Mouse (Mus musculus) hindbrain, postnatal 0 days (tissue): ENCODE measurements at regions not wholly inside any gene's neighbourhood (a gene's known extent, or its start where the extent isn't known, plus 50 kb on each side); places are given as distances from the start of the nearest gene placed in this dataset.
"Not testable (repeated sequence)": the region's sequence is repeated elsewhere in the genome, so short reads cannot be mapped to it uniquely, and the experiment has no call there.

ENCODE experiments used
- ATAC-seq: fragments of 200-750 bp; cut with Nextera tagmentation; 2 replicates; pipeline ENCODE4 v1.8.0; 2017; ENCODE audit warnings: mild to moderate bottlenecking, moderate TSS enrichment, moderate library complexity
- DNase-seq: peaks from one replicate; pipeline ENCODE4 v3.0.0-alpha.2; 2015; ENCODE audit warnings: low spot score
- H3K27ac ChIP-seq: fragments of 300-500 bp; sonication (generic); 2 replicates; pipeline ENCODE4 v1.5.1; 2014; ENCODE audit warnings: mild to moderate bottlenecking
- H3K27me3 ChIP-seq: fragments of 300-500 bp; sonication (generic); 2 replicates; pipeline ENCODE4 v1.6.1; 2014; ENCODE audit warnings: low read length, mixed read lengths; ENCODE audit not compliant: insufficient read depth
- H3K36me3 ChIP-seq: fragments of 300-500 bp; sonication (generic); 2 replicates; pipeline ENCODE4 v1.6.1; 2014; ENCODE audit warnings: low read length, mixed read lengths; ENCODE audit not compliant: insufficient read depth
- H3K4me1 ChIP-seq: fragments of 300-500 bp; sonication (generic); 2 replicates; pipeline ENCODE4 v1.6.1; 2014; ENCODE audit warnings: antibody characterized with exemption, low read length, mixed read lengths; ENCODE audit not compliant: insufficient read depth
- H3K4me2 ChIP-seq: fragments of 300-500 bp; sonication (generic); 2 replicates; pipeline ENCODE4 v1.6.1; 2014; ENCODE audit warnings: low read depth, mild to moderate bottlenecking, low read length, moderate library complexity, mixed read lengths
- H3K4me3 ChIP-seq: fragments of 300-500 bp; sonication (generic); 2 replicates; pipeline ENCODE4 v1.5.1; 2014; ENCODE audit warnings: low read length
- H3K9ac ChIP-seq: fragments of 300-500 bp; sonication (generic); replicated peaks from 2 replicates; pipeline ENCODE4 v1.6.1; 2014; ENCODE audit warnings: mild to moderate bottlenecking, low read length, moderate library complexity, mixed read lengths
- H3K9me3 ChIP-seq: fragments of 300-500 bp; sonication (generic); 2 replicates; pipeline ENCODE4 v1.6.1; 2016; ENCODE audit warnings: low read length, mixed read lengths
- CTCF ChIP-seq: IDR thresholded peaks from 2 replicates; pipeline ENCODE4 v1.5.1; 2016; ENCODE audit warnings: antibody characterized with exemption, control low read depth, low read depth
- WGBS: fragments of 180-500 bp; shearing (Covaris S2); extraction: QIAGEN DNeasy Blood & Tissue Kit; methylation state at CpG from one replicate; pipeline ENCODE4 v1.1.7; 2014; 5-methylcytosine and 5-hydroxymethylcytosine counted together

- no peak overlapping the region for H3K4me2 ChIP-seq
- H3K36me3 ChIP-seq = no peaks in the 10 kb centered on the region
- no peak overlapping the region for H3K27ac ChIP-seq
- H3K27me3 ChIP-seq = no peaks in the 10 kb centered on the region
- TF ChIP-seq CTCF = no peak
- no peak for DNase-seq
- no peaks in the 10 kb centered on the region for H3K9me3 ChIP-seq
- no peak for ATAC-seq
- H3K9ac ChIP-seq = no peak overlapping the region
- no peaks in the 10 kb centered on the region for H3K4me1 ChIP-seq
- H3K4me3 ChIP-seq = no peak overlapping the region
- 94% methylated on average over 10 of the region's 10 CpGs for WGBS
These were observed 524.3 kb downstream of the Epha7 start for GRCm38 (mm10) chr4:29337245-29337644.

GRCm38 (mm10) chr4:29362191-29362590 is 549.3 kb downstream of the Epha7 start:
- ATAC-seq = no peak
- 62% methylated on average over 1 of the region's 1 CpGs for WGBS

GRCm38 (mm10) chr4:29389282-29389681 is 576.4 kb downstream of the Epha7 start:
- Histone ChIP-seq H3K36me3 (no peaks in the 10 kb centered on the region), H3K9me3 (no peaks in the 10 kb centered on the region), H3K4me3 (no peak overlapping the region), H3K4me2 (no peak overlapping the region), H3K4me1 (no peaks in the 10 kb centered on the region), H3K27ac (no peak overlapping the region), H3K27me3 (no peaks in the 10 kb centered on the region), H3K9ac (no peak overlapping the region)
- ATAC-seq (no peak), DNase-seq (no peak)
- 94% methylated on average over 1 of the region's 1 CpGs for WGBS
- TF ChIP-seq CTCF = no peak

More at GRCm38 (mm10) chr4:29362191-29362590, 549.3 kb downstream of the Epha7 start:
- H3K4me1 ChIP-seq = no peaks in the 10 kb centered on the region
- H3K36me3 ChIP-seq = no peaks in the 10 kb centered on the region
- no peak overlapping the region for H3K4me2 ChIP-seq
- H3K9me3 ChIP-seq = no peaks in the 10 kb centered on the region
- no peak overlapping the region for H3K4me3 ChIP-seq
- no peak overlapping the region for H3K9ac ChIP-seq
- no peak for TF ChIP-seq CTCF
- no peak for DNase-seq
- H3K27me3 ChIP-seq = no peaks in the 10 kb centered on the region
- H3K27ac ChIP-seq = no peak overlapping the region

GRCm38 (mm10) chr4:29390333-29390732 is 577.4 kb downstream of the Epha7 start:
- DNase-seq (peak; percentile 7), ATAC-seq (no peak)
- Histone ChIP-seq H3K4me2 (no peak overlapping the region), H3K9me3 (no peaks in the 10 kb centered on the region), H3K4me3 (no peak overlapping the region), H3K4me1 (no peaks in the 10 kb centered on the region), H3K27me3 (no peaks in the 10 kb centered on the region), H3K27ac (no peak overlapping the region), H3K9ac (no peak overlapping the region), H3K36me3 (no peaks in the 10 kb centered on the region)
- TF ChIP-seq CTCF = no peak
- WGBS = 61% methylated on average over 2 of the region's 2 CpGs

GRCm38 (mm10) chr4:29402143-29402542 is 589.2 kb downstream of the Epha7 start:
- WGBS = 62% methylated on average over 3 of the region's 3 CpGs
- Histone ChIP-seq H3K9ac (no peak overlapping the region), H3K4me1 (no peaks in the 10 kb centered on the region), H3K27me3 (no peaks in the 10 kb centered on the region), H3K27ac (no peak overlapping the region), H3K4me2 (no peak overlapping the region), H3K9me3 (no peaks in the 10 kb centered on the region), H3K36me3 (no peaks in the 10 kb centered on the region), H3K4me3 (no peak overlapping the region)
- ATAC-seq (no peak), DNase-seq (peak; percentile 5)
- no peak for TF ChIP-seq CTCF

GRCm38 (mm10) chr4:29414616-29415015 is 601.7 kb downstream of the Epha7 start:
- H3K27me3 ChIP-seq = no peaks in the 10 kb centered on the region

GRCm38 (mm10) chr4:29420198-29420792 is 607.4 kb downstream of the Epha7 start:
- DNase-seq (no peak), ATAC-seq (no peak)
- Histone ChIP-seq H3K27me3 (no peaks in the 10 kb centered on the region), H3K9me3 (no peaks in the 10 kb centered on the region), H3K27ac (no peak overlapping the region), H3K9ac (no peak overlapping the region), H3K4me2 (no peak overlapping the region), H3K4me3 (no peak overlapping the region), H3K4me1 (no peaks in the 10 kb centered on the region), H3K36me3 (no peaks in the 10 kb centered on the region)
- WGBS = 91% methylated on average over 2 of the region's 2 CpGs
- TF ChIP-seq CTCF = no peak

More at GRCm38 (mm10) chr4:29414616-29415015, 601.7 kb downstream of the Epha7 start:
- Histone ChIP-seq H3K4me3 (no peak overlapping the region), H3K4me2 (no peak overlapping the region), H3K9me3 (no peaks in the 10 kb centered on the region), H3K36me3 (no peaks in the 10 kb centered on the region), H3K4me1 (no peaks in the 10 kb centered on the region), H3K9ac (no peak overlapping the region), H3K27ac (no peak overlapping the region)
- no peak for TF ChIP-seq CTCF
- peak; percentile 40; the same call in 1 of the 2 replicates for ATAC-seq
- no peak for DNase-seq
- WGBS = 92% methylated on average over 8 of the region's 8 CpGs

GRCm38 (mm10) chr4:29431493-29431892 is 618.6 kb downstream of the Epha7 start:
- not testable (repeated sequence) for DNase-seq, H3K9me3 ChIP-seq, H3K36me3 ChIP-seq, ATAC-seq, H3K27ac ChIP-seq, H3K4me2 ChIP-seq, H3K9ac ChIP-seq, H3K4me1 ChIP-seq, H3K4me3 ChIP-seq, H3K27me3 ChIP-seq
- 84% methylated on average over 4 of the region's 4 CpGs for WGBS
